Mouse (Mus musculus) ovary, postnatal 36 days (tissue): ENCODE results near the gene S100a2.

ENCODE experiments used
- DNase-seq: peaks from one replicate; pipeline ENCODE4 v3.0.0; 2022; ENCODE audit warnings: low spot score, mixed read lengths

The S100a2 gene

GRCm38 (mm10) chr3:90596810-90597209 is 6.8 kb downstream of the S100a2 start:
- DNase-seq, result no peak

GRCm38 (mm10) chr3:90597736-90598135 is 7.7 kb downstream of the S100a2 start:
- no peak for DNase-seq

- DNase-seq, result no peak
Observed at GRCm38 (mm10) chr3:90598212-90598611, 8.2 kb downstream of the S100a2 start.

GRCm38 (mm10) chr3:90599401-90599800 is 9.4 kb downstream of the S100a2 start:
- no peak for DNase-seq

- no peak for DNase-seq
Observed at GRCm38 (mm10) chr3:90600036-90600435, 10.0 kb downstream of the S100a2 start.

GRCm38 (mm10) chr3:90600458-90601195 is 10.6 kb downstream of the S100a2 start:
- DNase-seq, result no peak

GRCm38 (mm10) chr3:90601486-90602110 is 11.6 kb downstream of the S100a2 start, which contains the start of gene Gm42674:
TSS of gene Gm42674 (plus strand) at chr3:90601904.
- DNase-seq, result no peak

GRCm38 (mm10) chr3:90603623-90604022 is 13.6 kb downstream of the S100a2 start, which contains the start of gene S100a4:
TSS of gene S100a4 (plus strand) at chr3:90603771.
- DNase-seq, result no peak

GRCm38 (mm10) chr3:90604416-90604815 is 14.4 kb downstream of the S100a2 start:
- DNase-seq, result peak; percentile 79

GRCm38 (mm10) chr3:90605049-90605448 is 15.0 kb downstream of the S100a2 start:
- no peak for DNase-seq

- no peak for DNase-seq
Observed at GRCm38 (mm10) chr3:90605736-90606135, 15.7 kb downstream of the S100a2 start.

GRCm38 (mm10) chr3:90606185-90606584 is 16.1 kb downstream of the S100a2 start:
- no peak for DNase-seq

- no peak for DNase-seq
Observed at GRCm38 (mm10) chr3:90607361-90607760, 17.3 kb downstream of the S100a2 start.

GRCm38 (mm10) chr3:90608223-90608622 is 18.2 kb downstream of the S100a2 start, which contains the start of gene S100a5:
TSS of gene S100a5 (plus strand) at chr3:90608523.
- DNase-seq, result no peak

- no peak for DNase-seq
Observed at GRCm38 (mm10) chr3:90609102-90609501, 19.1 kb downstream of the S100a2 start.

- no peak for DNase-seq
Observed at GRCm38 (mm10) chr3:90611494-90611893, 21.4 kb downstream of the S100a2 start.

- no peak for DNase-seq
Observed at GRCm38 (mm10) chr3:90612061-90612460, 22.0 kb downstream of the S100a2 start.

- peak; percentile 54 for DNase-seq
Observed at GRCm38 (mm10) chr3:90612728-90613291, 22.8 kb downstream of the S100a2 start, which contains the start of gene S100a6. TSS of gene S100a6 (plus strand) at chr3:90612882.

- DNase-seq, result no peak
Observed at GRCm38 (mm10) chr3:90613461-90614147, 23.6 kb downstream of the S100a2 start.

GRCm38 (mm10) chr3:90614148-90614530 is 24.1 kb downstream of the S100a2 start:
- DNase-seq, result no peak

- no peak for DNase-seq
Observed at GRCm38 (mm10) chr3:90614611-90615251, 24.7 kb downstream of the S100a2 start.

GRCm38 (mm10) chr3:90615415-90615814 is 25.4 kb downstream of the S100a2 start:
- peak; percentile 60 for DNase-seq
